Mouse (Mus musculus) adrenal gland, postnatal 14 days (tissue): Measurements from ENCODE around the gene Fbxl16. TPM values are rescaled to one million over a fixed set of nuclear protein-coding genes. Genes with fewer than 3 reads are reported as not detected.

ENCODE experiments used
- DNase-seq: peaks from one replicate; pipeline ENCODE4 v3.0.0; 2021; ENCODE audit warnings: mixed read lengths
- total RNA-seq: library from RNA; stranded (reverse); gene quantifications from 2 replicates; pipeline ENCODE4 v1.2.3, GENCODE M21; 2021

Gene Fbxl16
- total RNA-seq, 1 experiment from 2014 or later, result 24.9 TPM

DNA sequence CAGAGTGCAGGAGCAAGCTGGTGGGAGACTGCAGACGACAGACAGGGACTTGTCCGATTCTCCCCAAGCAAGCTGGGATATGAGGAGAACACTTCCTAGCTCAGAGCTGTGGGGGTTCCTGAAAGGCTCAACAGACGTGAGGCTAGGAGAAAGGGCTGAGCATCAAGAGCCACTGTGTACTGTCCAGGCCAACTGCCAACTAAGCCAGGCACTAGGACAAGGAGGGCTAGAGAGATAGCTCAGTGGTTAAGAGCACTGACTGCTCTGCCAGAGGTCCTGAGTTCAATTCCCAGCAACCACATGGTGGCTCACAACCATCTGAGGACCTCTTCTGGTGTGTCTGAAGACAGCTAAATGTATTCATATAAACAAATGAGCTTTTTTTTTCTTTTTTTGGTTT is 33.6 kb downstream of the Fbxl16 start:
- no peak for DNase-seq

DNA sequence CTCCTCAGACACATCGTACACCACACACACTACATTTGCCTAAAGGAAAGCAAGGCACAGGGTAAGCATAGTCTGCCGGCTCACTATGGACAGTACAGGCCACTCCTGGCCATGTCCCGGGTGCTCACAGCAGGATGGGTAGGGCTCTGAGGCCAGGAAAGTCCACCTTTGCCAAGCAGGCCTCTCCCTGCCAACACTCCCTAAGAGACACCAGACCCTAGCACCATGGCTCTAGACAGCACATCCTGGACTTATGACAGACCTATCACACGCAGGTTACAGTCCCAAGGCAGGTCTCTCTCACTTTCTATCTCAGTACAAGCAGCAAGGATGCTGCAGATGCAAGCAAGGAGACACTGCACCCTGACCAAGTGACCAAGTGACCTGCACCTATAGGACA is 34.2 kb downstream of the Fbxl16 start:
- no peak for DNase-seq

- peak; percentile 49 for DNase-seq
Observed at GRCm38 (mm10) chr17:25843636-25844395, 34.9 kb downstream of the Fbxl16 start.

- DNase-seq, result peak; percentile 98
Observed at GRCm38 (mm10) chr17:25844396-25844901, 35.6 kb downstream of the Fbxl16 start, which contains the start of gene Rhot2. Gene Rhot2 (minus strand): TSS chr17:25844851.

- DNase-seq, result no peak
Observed at GRCm38 (mm10) chr17:25860229-25860628, 51.3 kb downstream of the Fbxl16 start.

DNA sequence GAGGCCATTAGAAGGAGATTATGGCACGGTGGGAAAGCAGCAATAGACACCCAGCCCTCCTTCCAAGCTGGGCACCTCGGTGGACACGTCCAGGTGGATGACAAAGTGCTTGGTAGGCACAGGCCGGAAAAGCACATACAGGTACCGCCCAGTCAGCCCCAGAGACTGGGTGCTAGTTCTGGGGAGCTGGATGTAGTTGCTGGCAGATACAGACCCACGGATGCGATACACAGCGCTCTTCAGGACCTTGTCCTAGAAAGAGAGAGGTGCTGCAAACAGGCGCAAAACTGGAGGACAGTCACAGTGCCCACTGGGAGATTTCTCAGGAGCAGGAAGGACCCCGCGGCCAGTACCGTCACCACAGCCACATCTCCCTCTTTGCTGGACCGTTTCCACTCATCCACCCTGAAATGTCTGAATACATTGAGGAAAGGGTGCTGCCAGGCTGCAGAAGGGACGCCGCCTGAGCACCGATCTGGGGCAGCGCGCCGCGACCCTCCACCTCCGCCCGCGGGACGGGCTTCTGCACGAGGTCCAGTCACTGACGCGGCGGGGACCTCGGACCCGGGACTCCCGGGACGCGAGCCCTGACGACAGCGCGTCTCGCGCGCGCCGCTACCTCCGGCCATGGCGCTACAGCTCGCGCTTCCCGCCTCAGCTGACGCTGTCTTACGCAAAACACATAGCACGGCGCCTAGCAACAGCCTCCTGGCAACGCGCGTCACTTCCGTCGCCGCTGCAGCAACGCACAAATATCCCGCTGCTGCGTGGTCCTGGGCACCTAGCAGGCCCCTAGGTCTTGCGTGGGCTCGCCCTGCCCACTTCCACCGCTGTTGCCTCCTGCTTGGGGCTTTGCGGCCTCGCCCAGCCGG is 52.2 kb downstream of the Fbxl16 start, which contains the start of gene Wdr90:
Wdr90 (minus strand) TSS at position 670 of the 872 bp plus-strand sequence.
- DNase-seq, result peak; percentile 95

DNA sequence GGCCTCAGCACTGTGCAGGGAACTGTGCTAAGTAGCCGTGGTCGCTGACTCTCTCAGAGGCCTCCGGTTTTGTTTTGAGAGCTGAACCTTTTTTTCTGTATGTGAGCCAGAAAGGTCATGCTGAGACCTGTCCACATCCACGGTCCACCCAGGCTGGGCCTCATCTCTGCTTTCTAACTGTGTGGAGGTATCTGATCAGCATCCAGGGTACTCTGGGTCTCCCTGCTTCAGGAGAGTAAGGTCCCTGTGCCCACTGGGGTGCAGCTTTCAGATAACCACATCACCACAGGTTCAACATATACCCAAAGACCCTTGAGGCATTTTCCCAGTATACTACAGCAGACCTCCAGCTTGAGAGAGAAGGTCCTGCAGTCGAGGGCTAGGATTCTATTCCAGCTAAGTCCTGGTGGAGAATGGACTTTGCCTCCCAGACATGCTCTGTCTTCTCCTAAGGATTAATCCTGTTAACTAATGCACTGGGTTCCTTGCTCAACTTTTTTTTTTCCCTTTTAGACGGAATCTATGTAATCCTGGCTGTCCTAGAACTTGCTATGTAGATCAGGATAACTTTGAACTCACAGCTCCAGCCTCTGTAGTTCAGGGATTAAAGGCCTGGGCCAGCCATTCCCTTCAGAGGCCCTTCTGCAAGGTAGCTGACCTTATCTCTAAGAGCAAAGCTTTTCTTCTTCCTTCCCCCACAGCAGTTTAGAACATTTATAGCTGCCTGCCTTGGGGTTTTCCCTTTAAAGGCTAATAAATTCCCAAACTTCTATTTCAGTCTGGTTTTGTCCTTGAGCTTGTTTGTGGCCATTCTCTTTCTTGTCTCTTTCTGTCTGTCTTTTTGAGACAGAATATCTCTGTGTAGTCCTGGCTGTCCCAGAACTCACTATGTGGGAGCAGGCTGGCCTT is 53.1 kb downstream of the Fbxl16 start:
- no peak for DNase-seq

DNA sequence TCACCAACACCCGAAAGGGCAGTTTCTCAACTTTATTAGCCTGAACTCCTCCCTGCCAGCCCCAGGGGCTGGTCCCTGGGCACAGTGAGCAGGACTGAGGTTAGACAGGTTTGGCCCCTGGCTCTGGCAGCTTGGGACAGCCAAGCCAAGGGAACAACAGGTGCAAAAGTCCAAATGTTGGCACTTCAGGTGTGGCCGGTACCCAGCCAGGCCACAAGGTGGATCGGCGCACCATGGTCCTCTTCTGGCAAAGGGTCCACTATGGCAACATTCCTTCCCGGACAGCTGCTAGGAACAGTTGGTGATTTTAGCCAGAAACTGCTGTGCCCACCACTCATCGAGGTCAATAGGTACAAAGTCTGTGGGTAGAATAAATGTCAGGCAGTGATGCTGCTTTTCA is 54.8 kb downstream of the Fbxl16 start:
- no peak for DNase-seq

GRCm38 (mm10) chr17:25864311-25864710 is 55.4 kb downstream of the Fbxl16 start:
- peak; percentile 52 for DNase-seq

- no peak for DNase-seq
Observed at GRCm38 (mm10) chr17:25865288-25865687, 56.4 kb downstream of the Fbxl16 start.

- peak; percentile 44 for DNase-seq
Observed at GRCm38 (mm10) chr17:25866172-25866571, 57.3 kb downstream of the Fbxl16 start.

- DNase-seq, result no peak
Observed at GRCm38 (mm10) chr17:25867509-25867835, 58.6 kb downstream of the Fbxl16 start.

GRCm38 (mm10) chr17:25867836-25868600 is 59.1 kb downstream of the Fbxl16 start:
- peak; percentile 90 for DNase-seq

DNA sequence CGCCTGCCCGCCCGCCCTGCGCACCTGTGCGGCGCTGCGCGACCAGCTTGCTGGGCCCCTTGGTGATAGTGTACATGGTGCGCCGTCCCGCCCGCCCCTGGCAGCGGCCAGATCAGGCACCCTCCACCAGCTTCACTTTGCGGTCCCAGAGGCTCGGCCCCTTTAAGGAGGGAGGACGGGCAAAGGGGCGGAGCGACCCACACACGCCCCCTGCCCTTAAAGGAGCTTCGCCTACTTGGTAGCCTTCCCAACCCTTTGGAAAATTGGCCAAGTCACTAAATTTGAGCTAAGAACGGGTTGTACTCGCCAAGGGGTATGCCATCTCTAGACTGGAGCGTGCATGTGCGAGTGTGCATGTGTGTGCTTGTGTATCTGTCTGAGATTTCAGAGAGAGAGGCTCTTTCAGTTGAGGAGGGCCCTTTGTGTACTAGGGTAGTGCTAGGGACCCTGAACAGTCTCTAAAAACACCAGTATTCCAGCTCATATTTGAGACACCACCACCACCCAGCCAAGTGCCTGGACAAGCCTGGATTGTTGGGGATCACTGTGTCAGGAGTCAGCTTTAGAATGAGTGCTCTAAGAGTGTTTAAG is 59.8 kb downstream of the Fbxl16 start, which contains the start of gene Mcrip2:
Mcrip2 (minus strand) TSS at position 164 of the 591 bp plus-strand sequence.
- peak; percentile 93 for DNase-seq

GRCm38 (mm10) chr17:25869498-25869897 is 60.6 kb downstream of the Fbxl16 start:
- DNase-seq, result no peak

GRCm38 (mm10) chr17:25869954-25870353 is 61.1 kb downstream of the Fbxl16 start:
- DNase-seq, result no peak
